Mouse (Mus musculus): ENCODE measurements around the gene Tesc.

- no peak for TF ChIP-seq CTCF (IDR thresholded peaks at IDR 0.05; ENCODE audit: low read depth, low read length)
- no peak for TF ChIP-seq EP300 (IDR thresholded peaks at IDR 0.05; ENCODE audit: insufficient read depth, low read depth, low read length)
- no peak for TF ChIP-seq POLR2A (IDR thresholded peaks at IDR 0.05; ENCODE audit: insufficient read depth, low read length)
Measured at GRCm38 (mm10) chr5:118026343-118026742, 1.2 kb upstream of the Tesc start.

All from ES-Bruce4 (cell line).